Mouse (Mus musculus) ES-E14 (cell line): ENCODE data around the gene Axin2.

ENCODE experiments used
- CHD2 ChIP-seq: IDR thresholded peaks from 2 replicates; pipeline ENCODE4 v1.6.1; 2014; ENCODE audit warnings: mild to moderate bottlenecking, low read depth, low read length, inconsistent platforms
- HCFC1 ChIP-seq: IDR thresholded peaks from 2 replicates; pipeline ENCODE4 v1.6.1; 2012; ENCODE audit warnings: low read length, inconsistent platforms, borderline replicate concordance; ENCODE audit not compliant: insufficient read depth
- MAFK ChIP-seq: IDR thresholded peaks from 2 replicates; pipeline ENCODE4 v1.6.1; 2014; ENCODE audit warnings: mild to moderate bottlenecking, low read depth, low read length, inconsistent platforms; ENCODE audit not compliant: insufficient read depth
- ZC3H11A ChIP-seq: IDR thresholded peaks from 2 replicates; pipeline ENCODE4 v1.6.1; 2012; ENCODE audit warnings: low read depth, mild to moderate bottlenecking, inconsistent platforms, low read length, borderline replicate concordance
- ZNF384 ChIP-seq: IDR thresholded peaks from 2 replicates; pipeline ENCODE4 v1.6.1; 2012; ENCODE audit warnings: low read depth, low read length, inconsistent platforms

DNA sequence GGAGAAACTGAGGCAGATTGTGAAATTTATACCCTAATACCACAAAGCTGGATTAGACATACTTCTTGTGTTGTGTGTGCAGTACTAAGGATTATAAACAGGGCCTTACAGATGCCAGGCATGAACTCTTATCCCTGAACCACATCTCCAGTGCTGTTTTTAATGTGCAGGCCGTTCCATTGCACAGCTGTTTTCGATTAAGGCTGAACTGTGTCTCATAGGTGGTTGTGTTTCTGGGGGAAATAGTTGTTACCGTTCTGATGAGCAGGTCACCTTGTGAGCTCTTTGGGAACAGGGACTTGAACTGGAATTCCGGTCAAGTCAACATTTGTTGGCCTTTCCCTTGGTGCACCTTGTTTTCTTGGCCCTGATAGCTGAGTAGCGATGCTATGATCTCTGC lies 38.5 kb upstream of the Axin2 start:
- no peak for TF ChIP-seq ZNF384
- no peak for TF ChIP-seq HCFC1
- no peak for TF ChIP-seq CHD2
- no peak for TF ChIP-seq ZC3H11A
- no peak for TF ChIP-seq MAFK
